ENCODE assay signal across 8 mouse cellular contexts in genomic region chr7:6362268-6363046, GRCm38 (mm10). TPM values are rescaled to one million over a fixed set of nuclear protein-coding genes. Genes with fewer than 3 reads are reported as not detected.
A peak's percentile ranks its signal among the peaks of the same experiment; 100 is the strongest.
DNase-seq lines count a peak whose midpoint lies in the region; ATAC-seq lines count a peak whose summit lies in the region.

No protein-coding gene starts in this region.

- H3K36me3 ChIP-seq in heart, embryonic 14.5 days (ENCODE audit: control insufficient read depth, insufficient read depth, low read length) = no peaks in the 10 kb centered on the region
- H3K36me3 ChIP-seq in liver, embryonic 13.5 days = no peaks in the 10 kb centered on the region
- no peaks in the 10 kb centered on the region for H3K36me3 ChIP-seq in stomach, embryonic 16.5 days (ENCODE audit: control insufficient read depth, insufficient read depth, low read length)

- H3K4me1 ChIP-seq in heart, embryonic 14.5 days (ENCODE audit: control insufficient read depth in 2 of 2, insufficient read depth in 2 of 2, low read length in 2 of 2) = peaks cover 0 to 6% of the 10 kb centered on the region in 2 experiments; a peak in 3 of 4 replicates
- peaks cover 70% of the 10 kb centered on the region for H3K4me1 ChIP-seq in liver, embryonic 13.5 days (replicated peaks)
- peaks cover 10% of the 10 kb centered on the region for H3K4me1 ChIP-seq in stomach, embryonic 16.5 days (ENCODE audit: control insufficient read depth, insufficient read depth, low read length)

- H3K9ac ChIP-seq in heart, embryonic 14.5 days (ENCODE audit: low read length) = peak overlapping the region; percentile 71
- peak overlapping the region; percentile 67 for H3K9ac ChIP-seq in liver, embryonic 13.5 days
- peak overlapping the region; percentile 73 for H3K9ac ChIP-seq in stomach, embryonic 16.5 days (ENCODE audit: low read length)

- no peaks in the 10 kb centered on the region for H3K9me3 ChIP-seq in heart, embryonic 14.5 days (ENCODE audit: control insufficient read depth, low read length)
- no peaks in the 10 kb centered on the region for H3K9me3 ChIP-seq in liver, embryonic 13.5 days (replicated peaks)
- no peaks in the 10 kb centered on the region for H3K9me3 ChIP-seq in stomach, embryonic 16.5 days (replicated peaks; ENCODE audit: control insufficient read depth, low read length)

- H3K27me3 ChIP-seq in heart, embryonic 14.5 days (ENCODE audit: control insufficient read depth, insufficient read depth, low read length) = no peaks in the 10 kb centered on the region
- no peaks in the 10 kb centered on the region for H3K27me3 ChIP-seq in liver, embryonic 13.5 days
- no peaks in the 10 kb centered on the region for H3K27me3 ChIP-seq in stomach, embryonic 16.5 days (ENCODE audit: control insufficient read depth, insufficient read depth, low read length)

- 0% methylated on average over 38 of the region's 38 CpGs for WGBS in heart, embryonic 14.5 days
- WGBS in liver, embryonic 13.5 days (ENCODE audit: insufficient replicate concordance) = under 1% methylated on average over 37 of the region's 38 CpGs
- under 1% methylated on average over 37 of the region's 38 CpGs for WGBS in stomach, embryonic 16.5 days

- H3K4me3 ChIP-seq in heart, embryonic 14.5 days (ENCODE audit: control insufficient read depth in 1 of 2, insufficient read depth in 1 of 2, low read depth in 1 of 2, low read length in 2 of 2) = peak overlapping the region; percentile 51 to 78
- peak overlapping the region; percentile 66 for H3K4me3 ChIP-seq in liver, embryonic 13.5 days (replicated peaks)
- peak overlapping the region; percentile 68 for H3K4me3 ChIP-seq in stomach, embryonic 16.5 days (replicated peaks; ENCODE audit: low read length)

- ATAC-seq in heart, embryonic 14.5 days (ENCODE audit: insufficient number of reproducible peaks, insufficient read depth, low FRiP score, low read depth) = peak; percentile 96
- peak; percentile 83 for ATAC-seq in liver, embryonic 13.5 days (ENCODE audit: low read depth)
- peak; percentile 95 for ATAC-seq in stomach, embryonic 16.5 days (ENCODE audit: insufficient read depth, low FRiP score)

- peak overlapping the region; percentile 80 for H3K4me2 ChIP-seq in heart, embryonic 14.5 days (ENCODE audit: low read length)
- H3K4me2 ChIP-seq in liver, embryonic 13.5 days = peak overlapping the region; percentile 76
- peak overlapping the region; percentile 71 for H3K4me2 ChIP-seq in stomach, embryonic 16.5 days (ENCODE audit: low read depth, low read length)

- peak overlapping the region; percentile 74 to 85 for H3K27ac ChIP-seq in heart, embryonic 14.5 days (replicated peaks in 1 of 2; ENCODE audit: control insufficient read depth in 1 of 2, insufficient read depth in 1 of 2, low read depth in 2 of 2, low read length in 2 of 2)
- peak overlapping the region; percentile 80 for H3K27ac ChIP-seq in liver, embryonic 13.5 days
- peak overlapping the region; percentile 93 for H3K27ac ChIP-seq in stomach, embryonic 16.5 days (ENCODE audit: low read length)

- peak; percentile 98 for DNase-seq in CD4-positive, CD25-positive, alpha-beta regulatory T cell, adult 2 months (ENCODE audit: low read depth, low spot score)
- peak; percentile 84 for DNase-seq in c-Kit-negative CD71-positive TER-119-positive erythroid progenitor cells, embryonic 14.5 days (ENCODE audit: low read depth, low spot score)
- DNase-seq in fibroblast of lung, adult 2 months (ENCODE audit: low read depth) = peak; percentile 99
- DNase-seq in kidney, postnatal 14 days = peak; percentile 100
- DNase-seq in liver, embryonic 13.5 days = peak; percentile 94
- DNase-seq in neural tube, embryonic 10.5 days (ENCODE audit: extremely low spot score, low spot score) = peak; percentile 97

RNA-seq across cellular contexts. Expression of gene Zfp78, which starts 0.6 kb away (rescaled TPM):
- polyA plus RNA-seq in heart, embryonic 14.5 days (2014; fragmentation: Nextera tagmentation; extraction: Ambion mirVana) = 1.6 and 1.8 TPM in 2 replicates
- 0.88 and 0.97 TPM in 2 replicates for polyA plus RNA-seq in liver, embryonic 13.5 days (2015; fragmentation: Nextera tagmentation; extraction: Ambion mirVana)
- polyA plus RNA-seq in stomach, embryonic 16.5 days (2015; fragmentation: Nextera tagmentation; extraction: Ambion mirVana) = 2.8 and 3.0 TPM in 2 replicates

RNA-seq across cellular contexts. Expression of gene Gm3854, which starts 18.9 kb away (rescaled TPM):
- polyA plus RNA-seq in heart, embryonic 14.5 days (2014; fragmentation: Nextera tagmentation; extraction: Ambion mirVana) = 1.2 and 1.5 TPM in 2 replicates
- 0.32 and 0.39 TPM in 2 replicates for polyA plus RNA-seq in liver, embryonic 13.5 days (2015; fragmentation: Nextera tagmentation; extraction: Ambion mirVana)
- polyA plus RNA-seq in stomach, embryonic 16.5 days (2015; fragmentation: Nextera tagmentation; extraction: Ambion mirVana) = 1.3 and 1.7 TPM in 2 replicates

RNA-seq across cellular contexts. Expression of gene Zfp28, which starts 20.6 kb away (rescaled TPM):
- 6.9 and 10.7 TPM in 2 replicates for polyA plus RNA-seq in heart, embryonic 14.5 days (2014; fragmentation: Nextera tagmentation; extraction: Ambion mirVana)
- 1.3 and 1.6 TPM in 2 replicates for polyA plus RNA-seq in liver, embryonic 13.5 days (2015; fragmentation: Nextera tagmentation; extraction: Ambion mirVana)
- polyA plus RNA-seq in stomach, embryonic 16.5 days (2015; fragmentation: Nextera tagmentation; extraction: Ambion mirVana) = 6.4 and 6.7 TPM in 2 replicates

RNA-seq across cellular contexts. Expression of gene Zfp583, which starts 31.4 kb away (rescaled TPM):
- polyA plus RNA-seq in heart, embryonic 14.5 days (2014; fragmentation: Nextera tagmentation; extraction: Ambion mirVana) = 4.0 and 6.0 TPM in 2 replicates
- 1.1 and 1.3 TPM in 2 replicates for polyA plus RNA-seq in liver, embryonic 13.5 days (2015; fragmentation: Nextera tagmentation; extraction: Ambion mirVana)
- polyA plus RNA-seq in stomach, embryonic 16.5 days (2015; fragmentation: Nextera tagmentation; extraction: Ambion mirVana) = 4.6 and 5.9 TPM in 2 replicates

RNA-seq across cellular contexts. Expression of gene Smim17, which starts 36.1 kb away (rescaled TPM):
- 0.74 TPM in 1 of 2 replicates, not detected in the other for polyA plus RNA-seq in heart, embryonic 14.5 days (2014; fragmentation: Nextera tagmentation; extraction: Ambion mirVana)
- polyA plus RNA-seq in liver, embryonic 13.5 days (2015; fragmentation: Nextera tagmentation; extraction: Ambion mirVana) = not detected in 2 replicates
- 0.31 TPM in 1 of 2 replicates, not detected in the other for polyA plus RNA-seq in stomach, embryonic 16.5 days (2015; fragmentation: Nextera tagmentation; extraction: Ambion mirVana)

Comparison
In these comparisons a context has a peak if more than half of its experiments do, and no peak if none do; other contexts are left out.
1. Peak in every context shown above with its lines: DNase-seq, ATAC-seq, H3K4me3 ChIP-seq and H3K27ac ChIP-seq.